Mouse (Mus musculus) ES-CJ7 (cell line): ENCODE data around the gene Pgk1.
"Not testable (repeated sequence)": the region's sequence is repeated elsewhere in the genome, so short reads cannot be mapped to it uniquely, and the experiment has no call there.

Experiments
- DNase-seq: peaks from one replicate; pipeline ENCODE4 v3.0.0; 2011; ENCODE audit warnings: low read depth, low spot score

Gene Pgk1

GRCm38 (mm10) chrX:106186713-106187649, at the start of gene Pgk1:
Gene Pgk1, plus strand, starts transcription at chrX:106187100.
- peak; percentile 97 for DNase-seq

GRCm38 (mm10) chrX:106139309-106140070, 47.4 kb upstream of the Pgk1 start:
- no peak for DNase-seq

- DNase-seq = no peak
These were observed 44.0 kb upstream of the Pgk1 start, which contains the start of gene Tlr13 for GRCm38 (mm10) chrX:106142936-106143335. Gene Tlr13, plus strand, starts transcription at chrX:106143204.

GRCm38 (mm10) chrX:106148185-106148584, 38.7 kb upstream of the Pgk1 start:
- no peak for DNase-seq

GRCm38 (mm10) chrX:106149460-106149859, 37.4 kb upstream of the Pgk1 start:
- DNase-seq = no peak

- no peak for DNase-seq
These were observed 32.7 kb upstream of the Pgk1 start for GRCm38 (mm10) chrX:106154180-106154586.

GRCm38 (mm10) chrX:106155892-106156291, 31.0 kb upstream of the Pgk1 start:
- no peak for DNase-seq

- DNase-seq = no peak
These were observed 22.9 kb upstream of the Pgk1 start for GRCm38 (mm10) chrX:106163995-106164394.

GRCm38 (mm10) chrX:106164555-106164954, 22.3 kb upstream of the Pgk1 start:
- no peak for DNase-seq

- DNase-seq = no peak
These were observed 21.8 kb upstream of the Pgk1 start for GRCm38 (mm10) chrX:106165089-106165488.

GRCm38 (mm10) chrX:106171106-106171852, 15.6 kb upstream of the Pgk1 start:
- peak; percentile 82 for DNase-seq

GRCm38 (mm10) chrX:106171853-106172154, 15.1 kb upstream of the Pgk1 start:
- DNase-seq = no peak

GRCm38 (mm10) chrX:106176331-106176730, 10.6 kb upstream of the Pgk1 start:
- peak; percentile 69 for DNase-seq

GRCm38 (mm10) chrX:106184279-106184678, 2.6 kb upstream of the Pgk1 start:
- DNase-seq = no peak

- peak; percentile 54 for DNase-seq
These were observed 1.2 kb upstream of the Pgk1 start for GRCm38 (mm10) chrX:106185706-106186105.

- peak; percentile 35 for DNase-seq
These were observed 837 bp downstream of the Pgk1 start for GRCm38 (mm10) chrX:106187737-106188136.

- DNase-seq = no peak
These were observed 2.5 kb downstream of the Pgk1 start for GRCm38 (mm10) chrX:106189356-106189755.

GRCm38 (mm10) chrX:106190091-106190490, 3.2 kb downstream of the Pgk1 start:
- no peak for DNase-seq

GRCm38 (mm10) chrX:106194361-106194760, 7.5 kb downstream of the Pgk1 start:
- not testable (repeated sequence) for DNase-seq

GRCm38 (mm10) chrX:106197308-106197707, 10.4 kb downstream of the Pgk1 start:
- DNase-seq = peak; percentile 33

- no peak for DNase-seq
These were observed 12.0 kb downstream of the Pgk1 start for GRCm38 (mm10) chrX:106198904-106199303.

GRCm38 (mm10) chrX:106209100-106209499, 22.2 kb downstream of the Pgk1 start:
- DNase-seq = no peak
